Mouse (Mus musculus) forelimb bud, embryonic 11.5 days (tissue): ENCODE data around the gene Inha.
A peak's percentile ranks its signal among the peaks of the same experiment; 100 is the strongest.

ENCODE experiments used
- DNase-seq: peaks from one replicate; pipeline ENCODE4 v3.0.0-alpha.2; 2012; ENCODE audit warnings: low read depth, low spot score

Inha gene

GRCm38 (mm10) chr1:75490785-75491551 is 15.9 kb upstream of the Inha start:
- DNase-seq, result no peak

GRCm38 (mm10) chr1:75492579-75493170 is 14.2 kb upstream of the Inha start:
- no peak for DNase-seq

DNA sequence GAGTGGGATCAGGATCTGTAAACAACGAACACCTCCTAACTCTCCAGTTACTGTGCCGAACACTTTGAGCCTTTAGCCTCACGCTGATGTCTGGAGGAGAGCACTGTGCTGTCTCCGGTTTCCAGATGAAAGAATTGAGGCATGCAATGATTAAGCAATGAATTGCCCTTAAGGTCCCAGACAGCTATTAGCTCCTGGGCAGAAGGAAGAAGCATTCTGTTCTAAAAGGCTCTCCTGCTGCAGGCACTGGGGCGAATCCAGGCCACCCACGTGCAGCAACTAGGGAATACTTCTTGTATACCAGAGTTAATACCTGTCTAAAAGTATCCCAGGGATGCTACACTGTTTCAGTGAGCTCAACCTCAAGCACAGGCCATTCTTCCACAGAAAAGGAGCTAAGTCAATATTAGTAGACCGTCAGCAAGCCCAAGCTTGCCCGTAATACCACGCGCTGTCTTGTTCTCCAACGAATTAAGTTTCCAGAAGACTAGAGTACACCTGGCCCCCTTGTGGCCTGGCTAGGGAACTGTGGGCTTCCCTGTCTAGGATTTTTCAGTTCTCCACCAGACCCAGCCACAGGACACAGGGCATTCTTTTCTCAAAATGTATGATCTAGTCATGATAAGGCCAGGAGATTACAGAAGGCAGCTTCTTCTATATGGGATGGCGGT is 11.9 kb upstream of the Inha start:
- peak; percentile 57 for DNase-seq

DNA sequence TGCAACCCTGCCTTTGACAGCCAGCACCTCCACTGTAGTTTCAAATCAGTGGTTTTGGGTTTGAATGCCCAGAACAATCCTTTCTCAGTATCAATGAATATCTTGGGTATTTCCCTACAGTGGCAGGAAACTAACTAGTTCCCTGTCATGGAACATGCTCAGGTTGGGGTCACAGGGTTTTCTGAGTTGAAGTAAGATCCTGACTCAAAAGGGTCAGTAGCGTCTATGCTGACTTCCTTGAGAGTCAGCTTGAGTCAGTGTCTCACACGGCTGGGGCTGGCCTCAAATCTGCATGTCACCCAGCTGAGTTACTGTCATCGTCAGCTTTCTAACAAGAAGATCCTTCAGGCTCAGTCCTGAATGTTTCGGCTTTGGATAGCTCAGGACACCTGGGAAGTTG is 8.0 kb upstream of the Inha start:
- no peak for DNase-seq

- DNase-seq, result no peak
These were observed 7.4 kb upstream of the Inha start for GRCm38 (mm10) chr1:75499441-75499840.

- DNase-seq, result no peak
These were observed 5.0 kb upstream of the Inha start for GRCm38 (mm10) chr1:75501905-75502304.

- no peak for DNase-seq
These were observed 3.8 kb upstream of the Inha start for GRCm38 (mm10) chr1:75502945-75503650.

- DNase-seq, result no peak
These were observed 3.3 kb upstream of the Inha start for GRCm38 (mm10) chr1:75503651-75503980.

GRCm38 (mm10) chr1:75504256-75505045 is 2.4 kb upstream of the Inha start:
- DNase-seq, result no peak

DNA sequence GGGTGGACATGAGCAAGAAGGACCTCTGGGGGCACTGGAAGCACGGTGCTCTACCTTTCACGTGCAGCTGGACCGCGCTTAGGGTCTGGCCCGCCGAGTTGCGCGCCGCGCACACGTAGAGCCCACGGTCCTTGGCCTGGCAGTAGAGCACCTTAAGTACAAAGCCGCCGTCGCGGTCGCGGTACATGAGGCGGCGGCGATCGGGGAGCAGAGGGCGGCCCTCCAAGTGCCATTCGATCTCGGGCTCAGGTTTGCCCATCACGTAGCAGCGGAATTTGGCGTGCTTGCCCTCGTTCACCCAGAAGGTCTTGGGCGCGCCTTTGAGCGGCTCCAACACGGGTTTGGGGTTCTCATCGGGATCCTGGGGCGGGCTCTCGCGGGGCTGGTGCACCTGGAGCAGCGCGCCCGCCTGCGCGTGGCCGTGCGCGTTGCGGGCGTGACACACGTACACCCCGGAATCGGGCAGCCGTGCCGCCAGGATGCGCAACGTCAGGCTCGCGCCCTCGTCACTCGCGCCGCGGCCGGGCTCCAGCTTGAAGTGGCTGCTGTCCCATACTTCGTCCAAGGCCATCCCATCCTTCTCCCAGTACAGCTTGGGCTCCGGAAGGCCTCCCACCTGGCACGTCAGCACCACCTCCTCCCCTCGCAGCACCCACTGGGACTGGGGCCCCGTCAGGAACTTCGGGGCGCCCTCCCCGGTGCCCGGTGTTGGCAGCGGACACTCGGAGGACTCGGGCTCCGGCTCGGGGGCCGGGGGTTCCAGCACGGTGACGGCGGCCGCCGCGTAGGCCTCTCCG is 1.5 kb upstream of the Inha start:
- peak; percentile 51 for DNase-seq

- DNase-seq, result peak; percentile 86
These were observed 683 bp upstream of the Inha start, which contains the start of gene Obsl1 for GRCm38 (mm10) chr1:75505956-75506831. Gene Obsl1 (minus strand): TSS chr1:75506452.

DNA sequence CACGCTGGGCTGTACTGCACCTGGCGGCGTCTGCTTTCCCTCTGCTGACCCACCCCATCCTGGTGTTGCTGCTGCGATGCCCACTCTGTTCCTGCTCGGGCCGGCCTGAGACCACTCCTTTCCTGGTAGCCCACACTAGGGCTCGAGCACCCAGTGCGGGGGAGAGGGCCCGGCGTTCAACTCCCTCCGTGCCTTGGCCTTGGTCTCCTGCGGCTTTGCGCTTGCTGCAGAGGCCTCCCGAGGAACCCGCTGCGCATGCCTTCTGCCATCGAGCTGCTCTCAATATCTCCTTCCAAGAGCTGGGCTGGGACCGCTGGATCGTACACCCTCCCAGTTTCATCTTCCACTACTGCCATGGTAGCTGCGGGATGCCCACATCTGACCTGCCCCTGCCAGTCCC is 2.7 kb downstream of the Inha start:
- no peak for DNase-seq

DNA sequence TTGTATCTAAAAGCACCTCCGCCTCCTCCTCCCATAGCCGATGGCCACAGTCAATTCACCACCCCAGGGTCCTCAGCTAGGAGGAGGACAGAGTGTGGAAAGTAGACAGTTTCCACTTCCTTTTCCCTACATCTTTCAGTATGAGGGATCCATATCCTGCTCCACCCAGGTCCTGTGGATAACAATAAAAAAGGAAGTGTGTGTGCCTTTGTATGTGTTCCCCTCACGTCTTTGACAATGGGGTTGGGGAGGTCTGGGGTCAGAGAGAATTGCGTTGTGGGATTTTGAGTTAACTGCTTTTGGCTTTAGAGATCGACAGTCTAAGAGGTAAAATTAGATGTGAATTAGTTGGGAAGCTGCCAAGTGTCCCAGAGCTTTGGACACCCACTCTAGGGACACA is 3.3 kb downstream of the Inha start:
- no peak for DNase-seq

GRCm38 (mm10) chr1:75511437-75512210 is 4.7 kb downstream of the Inha start:
- DNase-seq, result peak; percentile 46

- DNase-seq, result no peak
These were observed 5.7 kb downstream of the Inha start for GRCm38 (mm10) chr1:75512550-75512949.

DNA sequence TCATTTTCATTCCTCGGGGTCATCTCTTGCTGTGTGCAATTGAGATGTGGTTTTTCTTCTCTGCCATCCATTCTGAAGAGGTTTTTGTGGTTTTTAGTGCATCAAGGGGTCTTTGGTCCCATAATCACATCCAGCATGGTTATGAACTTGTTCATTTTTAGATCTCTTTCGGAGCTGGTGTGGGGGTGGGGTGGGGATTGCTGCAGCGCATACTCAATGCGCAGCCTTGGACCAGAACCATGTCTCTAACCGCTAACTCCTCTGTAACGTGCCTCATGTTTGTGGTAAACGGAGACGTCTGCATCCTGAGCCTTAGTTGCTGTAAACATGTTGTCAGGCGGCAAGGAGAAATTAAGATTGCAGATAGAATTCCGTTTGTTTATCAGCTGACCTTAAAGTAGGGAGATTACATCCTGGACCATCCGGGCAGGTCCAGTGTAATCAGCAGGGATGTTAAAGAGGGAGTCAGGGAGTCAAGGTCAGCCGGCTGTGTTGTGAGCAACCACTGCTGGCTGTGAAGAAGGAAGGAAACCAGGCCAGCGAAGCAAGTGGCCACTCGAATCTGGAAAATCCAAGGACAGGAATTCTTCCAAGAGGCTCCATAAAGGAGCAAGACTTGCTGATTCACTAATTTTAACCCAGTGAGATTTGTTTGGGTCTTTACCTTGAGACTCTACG is 10.0 kb downstream of the Inha start:
- no peak for DNase-seq

- DNase-seq, result peak; percentile 16
These were observed 11.1 kb downstream of the Inha start for GRCm38 (mm10) chr1:75517984-75518383.

GRCm38 (mm10) chr1:75518427-75518826 is 11.6 kb downstream of the Inha start:
- no peak for DNase-seq
